Mouse (Mus musculus) lung, postnatal 4 days (tissue): ENCODE results near the gene Ccn2.

ENCODE experiments used
- DNase-seq, 2 experiments: peaks; one replicate each; pipeline ENCODE4 v3.0.0; 2021

The Ccn2 gene

DNA sequence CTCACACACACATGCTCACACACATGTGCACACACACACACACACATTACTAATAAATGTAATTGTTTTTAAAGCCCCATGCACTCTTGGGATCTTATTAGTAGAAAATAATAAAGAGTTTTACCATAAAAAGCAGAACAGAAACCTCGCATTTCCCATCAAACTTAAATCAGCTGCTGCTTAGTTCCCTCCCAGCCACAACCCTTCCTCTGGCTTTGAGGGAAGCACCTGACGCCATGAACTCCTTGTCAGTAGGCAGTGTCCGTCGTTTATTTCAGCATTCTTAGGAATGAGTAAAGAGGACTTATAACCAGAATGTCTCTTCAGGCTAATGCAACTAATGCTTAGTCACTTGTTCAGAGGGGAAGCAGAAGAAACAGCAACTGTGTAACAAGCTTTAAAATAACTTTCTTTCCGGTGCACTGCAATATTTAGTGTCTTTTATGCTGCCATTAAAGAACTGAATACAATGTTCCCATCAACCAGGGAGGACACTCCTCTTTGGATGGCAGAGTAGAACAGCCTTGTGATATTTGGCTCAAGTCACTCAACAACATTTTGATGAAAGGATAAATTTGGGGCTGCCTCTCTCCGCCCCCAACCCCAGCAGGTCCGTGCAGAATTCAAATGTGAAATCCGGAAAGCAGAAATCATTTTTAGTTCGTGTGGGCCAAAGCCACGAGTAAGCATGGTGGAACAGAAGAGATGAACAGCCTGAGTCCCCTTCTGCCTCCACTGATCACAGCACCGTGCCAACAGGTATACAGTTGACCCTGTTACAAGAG, 47.7 kb downstream of the Ccn2 start:
- no peak for DNase-seq

DNA sequence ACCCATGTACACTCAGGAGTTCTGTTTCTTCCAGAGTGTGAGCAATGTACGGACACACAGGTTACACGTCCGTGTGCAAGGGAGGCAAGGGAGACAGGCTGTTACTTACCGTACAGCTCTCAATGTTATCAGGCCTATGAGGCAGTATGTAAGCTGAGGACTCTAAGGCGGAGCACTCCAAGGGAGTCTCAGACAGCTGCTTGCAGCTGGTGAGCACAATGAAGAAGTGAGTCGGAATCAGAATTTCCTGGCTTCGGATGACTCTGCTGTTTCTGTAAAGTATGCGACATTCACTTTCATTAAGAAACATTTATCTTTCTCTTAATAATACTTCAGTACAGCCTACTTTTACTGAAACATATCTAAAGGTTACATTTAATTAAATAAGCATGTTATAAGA, 49.9 kb downstream of the Ccn2 start:
- peak in 1 of 2 experiments; percentile 53 for DNase-seq
